Mouse (Mus musculus) MEL-GATA-1-ER (cell line): Measurements from ENCODE around the gene Rap1a.

ENCODE experiments used
- DNase-seq: peaks from one replicate; pipeline ENCODE4 v3.0.0-alpha.2; 2012; ENCODE audit warnings: low read depth; ENCODE audit errors: extremely low read depth

Rap1a gene

GRCm38 (mm10) chr3:105763132-105763851 is 37.8 kb downstream of the Rap1a start:
- DNase-seq = peak; percentile 61

GRCm38 (mm10) chr3:105760063-105760462 is 41.1 kb downstream of the Rap1a start:
- no peak for DNase-seq

GRCm38 (mm10) chr3:105758658-105759057 is 42.5 kb downstream of the Rap1a start:
- no peak for DNase-seq

- no peak for DNase-seq
Observed at GRCm38 (mm10) chr3:105758098-105758497, 43.0 kb downstream of the Rap1a start.

- no peak for DNase-seq
Observed at GRCm38 (mm10) chr3:105757323-105758083, 43.6 kb downstream of the Rap1a start.

GRCm38 (mm10) chr3:105756505-105756904 is 44.6 kb downstream of the Rap1a start:
- no peak for DNase-seq

- DNase-seq = no peak
Observed at GRCm38 (mm10) chr3:105755123-105755522, 46.0 kb downstream of the Rap1a start.

GRCm38 (mm10) chr3:105754184-105754583 is 47.0 kb downstream of the Rap1a start:
- no peak for DNase-seq

GRCm38 (mm10) chr3:105750810-105751209 is 50.3 kb downstream of the Rap1a start:
- no peak for DNase-seq

GRCm38 (mm10) chr3:105746542-105746941 is 54.6 kb downstream of the Rap1a start:
- no peak for DNase-seq

- no peak for DNase-seq
Observed at GRCm38 (mm10) chr3:105737666-105738065, 63.5 kb downstream of the Rap1a start.

- no peak for DNase-seq
Observed at GRCm38 (mm10) chr3:105737070-105737469, 64.1 kb downstream of the Rap1a start.

- no peak for DNase-seq
Observed at GRCm38 (mm10) chr3:105736148-105736547, 65.0 kb downstream of the Rap1a start.

GRCm38 (mm10) chr3:105735285-105735684 is 65.9 kb downstream of the Rap1a start:
- no peak for DNase-seq

GRCm38 (mm10) chr3:105733538-105733937 is 67.6 kb downstream of the Rap1a start:
- DNase-seq = no peak

- DNase-seq = no peak
Observed at GRCm38 (mm10) chr3:105732360-105732759, 68.8 kb downstream of the Rap1a start.

GRCm38 (mm10) chr3:105726037-105726436 is 75.1 kb downstream of the Rap1a start:
- DNase-seq = peak; percentile 63

GRCm38 (mm10) chr3:105722510-105722909 is 78.6 kb downstream of the Rap1a start:
- DNase-seq = no peak

GRCm38 (mm10) chr3:105721681-105722201 is 79.4 kb downstream of the Rap1a start:
- DNase-seq = no peak

GRCm38 (mm10) chr3:105720514-105720913 is 80.6 kb downstream of the Rap1a start:
- DNase-seq = no peak

- no peak for DNase-seq
Observed at GRCm38 (mm10) chr3:105719979-105720378, 81.2 kb downstream of the Rap1a start.

GRCm38 (mm10) chr3:105718746-105719145 is 82.4 kb downstream of the Rap1a start:
- DNase-seq = no peak
